Mouse (Mus musculus) lung, adult 2 months (tissue): ENCODE data around the gene Dqx1. TPM values are rescaled to one million over a fixed set of nuclear protein-coding genes. Genes with fewer than 3 reads are reported as not detected.

Experiments
- DNase-seq: peaks from one replicate; pipeline ENCODE4 v3.0.0; 2022
- H3K4me1 ChIP-seq: fragments of 200-500 bp; 2 replicates; pipeline ENCODE4 v1.6.1; 2011; ENCODE audit warnings: low read length; ENCODE audit not compliant: control insufficient read depth, insufficient read depth
- H3K4me3 ChIP-seq: fragments of 200-500 bp; replicated peaks from 2 replicates; pipeline ENCODE3; 2011; ENCODE audit warnings: low read depth, mild to moderate bottlenecking, control low read depth, low read length; ENCODE audit errors: extremely low read depth
- CTCF ChIP-seq: fragments of 200-500 bp; IDR thresholded peaks from 2 replicates; pipeline ENCODE4 v1.5.1; 2011; ENCODE audit warnings: mild to moderate bottlenecking, low read length, control low read depth; ENCODE audit not compliant: insufficient read depth
- POLR2A ChIP-seq: fragments of 200-500 bp; IDR thresholded peaks from 2 replicates; pipeline ENCODE4 v1.6.1; 2011; ENCODE audit warnings: low read depth, mild to moderate bottlenecking, control low read depth, low read length, borderline replicate concordance; ENCODE audit errors: extremely low read depth
- WGBS: fragments of 180-500 bp; shearing (Covaris S2); methylation state at CpG from one replicate; pipeline ENCODE4 v1.1.7; 2018; 5-methylcytosine and 5-hydroxymethylcytosine counted together
- polyA plus RNA-seq: library from polyadenylated mRNA; depleted of rRNA; stranded (reverse); fragments of >200 nt; gene quantifications from 2 replicates; pipeline ENCODE4 v1.2.3, GENCODE M21; 2012; rRNA removed

The Dqx1 gene
- polyA plus RNA-seq, 1 experiment: 4.3 TPM

DNA sequence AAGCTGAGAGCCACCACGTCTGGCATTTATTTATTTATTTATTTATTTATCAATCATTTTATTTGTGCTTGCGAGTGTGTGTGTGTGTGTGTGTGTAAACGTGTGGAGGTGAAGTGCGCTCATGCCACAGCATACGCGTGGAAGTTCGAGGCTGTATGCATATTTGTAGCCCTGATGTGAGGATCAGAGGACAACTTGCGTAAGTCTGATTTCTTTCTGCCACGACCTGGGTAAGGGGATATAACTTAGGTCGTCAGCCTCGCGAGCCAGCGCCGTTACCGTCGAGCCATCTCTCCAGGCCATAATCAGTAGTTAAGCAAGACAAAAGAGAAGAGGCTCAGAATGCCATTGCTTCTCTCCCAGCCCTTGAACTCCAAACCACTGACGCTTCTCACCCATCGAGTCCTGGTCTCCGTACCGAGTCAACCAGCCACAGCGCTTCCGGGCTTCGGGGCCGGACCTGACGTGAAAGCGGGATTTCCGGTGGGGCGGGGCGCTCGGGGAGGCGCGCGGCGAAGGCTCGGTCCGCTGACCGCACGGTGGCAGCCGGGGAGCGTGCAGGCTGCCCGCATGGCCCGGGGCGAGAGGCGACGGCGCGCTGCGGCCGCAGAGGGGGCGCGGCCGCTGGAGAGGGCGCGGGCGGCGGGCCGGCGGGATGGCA is 57.5 kb downstream of the Dqx1 start, which contains the start of gene Mogs:
Mogs (plus strand) TSS at position 486 of the 661 bp plus-strand sequence.
- Histone ChIP-seq H3K4me1 (peaks cover 3% of the 10 kb centered on the region; the same call in 1 of the 2 replicates), H3K4me3 (peak within 1 kb of the TSS; percentile 99)
- TF ChIP-seq POLR2A (peak; percentile 96), CTCF (no peak)
- peak; percentile 94 for DNase-seq
- WGBS: 2% methylated on average over 52 of the region's 58 CpGs

DNA sequence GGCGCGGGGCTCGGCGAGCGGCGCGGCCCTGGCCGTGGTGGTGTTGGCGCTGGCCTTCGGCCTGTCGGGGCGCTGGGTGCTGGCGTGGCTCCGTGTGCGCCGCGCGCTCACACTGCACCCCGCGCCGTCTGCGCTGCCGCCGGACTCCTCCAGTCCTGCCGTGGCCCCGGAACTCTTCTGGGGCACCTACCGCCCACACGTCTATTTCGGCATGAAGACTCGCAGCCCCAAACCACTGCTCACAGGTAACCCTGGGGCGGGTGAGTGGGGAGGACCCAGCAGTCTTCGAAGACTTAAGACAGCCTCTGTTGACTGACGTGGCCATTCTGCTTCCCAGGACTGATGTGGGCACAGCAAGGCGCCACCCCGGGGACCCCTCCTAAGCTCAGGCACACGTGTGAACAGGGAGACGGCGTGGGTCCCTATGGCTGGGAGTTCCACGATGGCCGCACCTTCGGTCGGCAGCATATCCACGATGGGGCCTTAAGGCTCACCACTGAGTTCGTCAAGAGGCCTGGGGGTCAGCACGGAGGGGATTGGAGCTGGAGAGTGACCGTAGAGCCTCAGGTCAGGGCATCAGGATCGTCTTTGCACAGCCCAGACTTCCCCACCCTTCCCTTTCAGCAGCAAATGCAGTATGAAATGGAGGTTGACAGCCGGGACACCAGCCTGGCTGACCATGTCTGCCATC is 58.2 kb downstream of the Dqx1 start:
- Histone ChIP-seq H3K4me1 (peaks cover 7% of the 10 kb centered on the region), H3K4me3 (peak overlapping the region; percentile 99)
- WGBS: under 1% methylated on average over 38 of the region's 48 CpGs
- TF ChIP-seq CTCF (no peak), POLR2A (no peak)
- no peak for DNase-seq

DNA sequence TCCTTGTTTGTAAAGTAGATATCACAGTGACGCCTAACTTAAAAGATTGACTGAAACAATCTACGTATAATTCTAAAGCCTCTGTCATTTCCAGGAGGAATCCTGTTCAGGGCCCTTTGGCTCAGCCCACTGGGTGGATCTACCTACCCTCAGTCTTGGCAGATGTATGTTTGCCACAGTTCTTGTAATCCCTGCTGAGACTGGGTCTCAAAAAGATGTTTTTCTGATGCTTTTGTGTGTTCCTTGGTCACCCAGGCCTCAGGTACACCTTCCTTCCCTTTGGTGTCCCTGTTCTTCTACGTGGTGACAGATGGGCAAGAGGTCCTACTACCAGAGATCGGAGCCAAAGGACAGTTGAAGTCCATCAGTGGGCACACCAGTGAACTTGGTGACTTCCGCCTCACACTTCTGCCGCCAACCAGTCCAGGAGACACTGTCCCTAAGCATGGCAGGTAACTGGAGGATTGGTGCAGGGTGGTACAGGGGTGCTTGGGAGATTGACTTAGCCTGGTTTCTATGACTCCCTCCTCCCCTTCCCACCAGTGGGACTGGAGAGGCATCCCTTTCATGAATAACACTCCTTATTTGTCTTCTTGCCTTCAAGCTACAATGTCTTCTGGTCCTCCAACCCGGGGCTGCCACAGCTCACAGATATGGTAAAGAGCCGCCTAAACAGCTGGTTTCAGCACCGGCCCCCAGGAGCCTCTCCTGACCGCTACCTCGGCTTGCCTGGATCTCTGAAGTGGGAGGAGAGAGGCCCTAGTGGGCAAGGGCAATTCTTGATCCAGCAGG is 58.9 kb downstream of the Dqx1 start:
- no peak overlapping the region for H3K4me3 ChIP-seq
- WGBS: 66% methylated on average over 11 of the region's 11 CpGs
- DNase-seq: no peak
- peaks cover 7% of the 10 kb centered on the region for H3K4me1 ChIP-seq
- TF ChIP-seq CTCF (no peak), POLR2A (0 out of 2 replicates have a peak, but pooled peaks have one; percentile 10)

Other genes starting within 250 kb of the Dqx1 start
- gene Sema4f, start 118.1 kb upstream of the Dqx1 start, polyA plus RNA-seq: 15.3 and 18.3 TPM in 2 replicates
- gene M1ap, start 110.9 kb upstream of the Dqx1 start, polyA plus RNA-seq: 2.3 and 3.5 TPM in 2 replicates
- gene Dok1, start 24.4 kb upstream of the Dqx1 start, polyA plus RNA-seq: 12.6 and 15.1 TPM in 2 replicates
- gene Loxl3, start 23.7 kb upstream of the Dqx1 start, polyA plus RNA-seq: 6.7 and 8.5 TPM in 2 replicates
- 389 and 538 TPM in 2 replicates for gene Aup1, start 3.3 kb upstream of the Dqx1 start, polyA plus RNA-seq
- gene Htra2, start 2.6 kb upstream of the Dqx1 start, polyA plus RNA-seq: 47.7 and 49.3 TPM in 2 replicates
- gene Tlx2, start 12.4 kb downstream of the Dqx1 start, polyA plus RNA-seq: 0.09 and 0.22 TPM in 2 replicates
- 11.0 and 18.5 TPM in 2 replicates for gene Pcgf1, start 20.0 kb downstream of the Dqx1 start, polyA plus RNA-seq
- 4.6 and 9.7 TPM in 2 replicates for gene Lbx2, start 28.5 kb downstream of the Dqx1 start, polyA plus RNA-seq
- 10.2 TPM in 2 replicates for gene Ccdc142, start 43.8 kb downstream of the Dqx1 start, polyA plus RNA-seq
- gene Gm42688, start 43.8 kb downstream of the Dqx1 start, polyA plus RNA-seq: 5.4 and 5.5 TPM in 2 replicates
- gene Mrpl53, start 51.2 kb downstream of the Dqx1 start, polyA plus RNA-seq: 60.3 and 68.7 TPM in 2 replicates
- 40.6 and 44.1 TPM in 2 replicates for gene Mogs, start 57.7 kb downstream of the Dqx1 start, polyA plus RNA-seq
- 174 and 211 TPM in 2 replicates for gene Wbp1, start 63.7 kb downstream of the Dqx1 start, polyA plus RNA-seq
- 37.0 and 63.4 TPM in 2 replicates for gene Ino80b, start 67.6 kb downstream of the Dqx1 start, polyA plus RNA-seq
- gene Rtkn, start 77.6 kb downstream of the Dqx1 start, polyA plus RNA-seq: 110 and 116 TPM in 2 replicates
- 5.3 and 6.9 TPM in 2 replicates for gene Wdr54, start 98.6 kb downstream of the Dqx1 start, polyA plus RNA-seq
- 4.6 and 5.5 TPM in 2 replicates for gene 1700003E16Rik, start 98.6 kb downstream of the Dqx1 start, polyA plus RNA-seq
- 146 and 155 TPM in 2 replicates for gene Dctn1, start 108.1 kb downstream of the Dqx1 start, polyA plus RNA-seq
- gene Slc4a5, start 162.0 kb downstream of the Dqx1 start, polyA plus RNA-seq: 56.7 and 62.3 TPM in 2 replicates